Mouse (Mus musculus) heart, adult 2 months (tissue): ENCODE data around the gene Cldn4.

Experiments
- CTCF ChIP-seq: fragments of 200-600 bp; IDR thresholded peaks from 2 replicates; pipeline ENCODE4 v1.8.1; 2022; ENCODE audit warnings: antibody characterized with exemption, mild to moderate bottlenecking, moderate library complexity
- EP300 ChIP-seq: fragments of 200-500 bp; IDR thresholded peaks from 2 replicates; pipeline ENCODE4 v1.6.1; 2011; ENCODE audit warnings: low read depth, low read length, control low read depth; ENCODE audit not compliant: insufficient read depth
- POLR2A ChIP-seq: fragments of 200-500 bp; IDR thresholded peaks from 2 replicates; pipeline ENCODE4 v1.6.1; 2011; ENCODE audit warnings: mild to moderate bottlenecking, low read depth, low read length, control low read depth; ENCODE audit not compliant: insufficient read depth

DNA sequence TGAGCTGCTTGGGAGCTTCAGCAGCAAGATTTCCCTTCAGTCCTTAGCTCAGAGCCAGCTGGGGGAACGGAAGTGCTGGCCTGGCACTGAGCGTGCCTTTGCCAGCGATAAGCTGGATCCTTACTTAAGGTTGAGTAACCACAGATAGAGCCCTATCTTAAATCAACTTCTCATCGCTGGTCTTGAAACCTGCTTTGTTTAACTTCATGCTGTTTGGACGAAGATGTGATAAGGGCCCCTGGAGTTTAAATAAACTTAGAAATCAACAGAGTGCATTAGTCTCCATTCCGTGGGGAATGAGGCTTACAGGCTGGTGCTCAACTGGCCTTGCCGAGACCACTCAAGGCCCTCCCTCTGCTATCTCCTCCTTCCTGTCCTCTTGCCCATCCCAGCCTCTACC is 27.6 kb upstream of the Cldn4 start:
- TF ChIP-seq EP300 (no peak), CTCF (no peak), POLR2A (no peak)
